Mouse (Mus musculus) E14TG2a.4 (cell line): ENCODE results near the gene Ube2f.

Experiments used
- CTCF ChIP-seq: conservative IDR thresholded peaks from 2 replicates; pipeline ENCODE4 v1.5.1; 2014; ENCODE audit warnings: low read length
- NANOG ChIP-seq: IDR thresholded peaks from 2 replicates; pipeline ENCODE4 v1.6.1; 2014; ENCODE audit warnings: borderline replicate concordance, low read length, mixed read lengths
- POU5F1 ChIP-seq: IDR thresholded peaks from 2 replicates; pipeline ENCODE4 v1.6.1; 2014; ENCODE audit warnings: low read length, borderline replicate concordance

DNA sequence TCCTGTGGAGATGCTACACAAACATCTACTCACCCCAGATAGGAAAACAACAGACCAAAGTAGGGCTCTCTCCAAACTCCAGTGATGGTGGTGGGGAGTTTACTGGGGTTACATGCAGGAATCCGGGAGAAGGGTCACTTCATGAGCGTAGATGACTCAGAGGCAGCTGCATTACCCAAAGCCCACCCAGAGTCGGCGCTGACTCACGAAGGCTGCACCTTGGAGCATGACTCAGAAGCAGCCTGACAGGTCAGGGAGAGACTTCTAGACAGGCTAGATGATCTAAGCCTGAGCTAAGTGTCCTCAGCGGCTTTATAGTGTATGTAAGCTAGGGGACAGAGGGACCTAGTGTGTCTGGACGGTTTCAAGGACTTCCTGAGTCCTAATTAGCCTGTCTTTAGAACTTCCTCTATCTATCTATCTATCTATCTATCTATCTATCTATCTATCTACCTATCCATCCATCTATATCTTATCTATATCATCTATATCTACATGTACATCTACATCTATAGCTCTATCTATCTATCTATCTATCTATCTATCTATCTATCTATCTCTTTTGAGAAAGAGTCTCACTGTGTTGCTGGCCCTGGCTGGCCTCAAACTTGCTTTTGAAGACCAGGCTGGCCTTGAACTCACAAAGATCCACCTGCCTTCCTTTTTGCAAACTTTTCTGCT, 30.3 kb upstream of the Ube2f start:
- no peak for TF ChIP-seq CTCF
- no peak for TF ChIP-seq NANOG
- TF ChIP-seq POU5F1: no peak
